Mouse (Mus musculus) heart, embryonic 11.5 days (tissue): ENCODE data around the gene Nt5c2. TPM values are rescaled to one million over a fixed set of nuclear protein-coding genes. Genes with fewer than 3 reads are reported as not detected.

Experiments
- ATAC-seq: fragments of 200-750 bp; cut with Nextera tagmentation; replicated peaks from 2 replicates; pipeline ENCODE4 v1.8.0; 2017; ENCODE audit warnings: moderate library complexity; ENCODE audit not compliant: insufficient number of reproducible peaks, low FRiP score, low TSS enrichment
- H3K27ac ChIP-seq: fragments of 300-500 bp; sonication (generic); 2 replicates; pipeline ENCODE4 v1.5.1; 2014; ENCODE audit warnings: mild to moderate bottlenecking, low read depth, low read length
- H3K27me3 ChIP-seq: fragments of 300-500 bp; sonication (generic); 2 replicates; pipeline ENCODE4 v1.6.1; 2014; ENCODE audit warnings: mild to moderate bottlenecking, low read length, mixed read lengths; ENCODE audit not compliant: control insufficient read depth, insufficient read depth
- H3K36me3 ChIP-seq: fragments of 300-500 bp; sonication (generic); 2 replicates; pipeline ENCODE4 v1.6.1; 2014; ENCODE audit warnings: mild to moderate bottlenecking, low read length, moderate library complexity, mixed read lengths; ENCODE audit not compliant: control insufficient read depth, insufficient read depth
- H3K4me1 ChIP-seq: fragments of 300-500 bp; sonication (generic); 2 replicates; pipeline ENCODE4 v1.6.1; 2014; ENCODE audit warnings: low read length; ENCODE audit not compliant: control insufficient read depth, insufficient read depth
- H3K4me2 ChIP-seq: fragments of 300-500 bp; sonication (generic); 2 replicates; pipeline ENCODE4 v1.6.1; 2014; ENCODE audit warnings: mild to moderate bottlenecking, moderate library complexity
- H3K4me3 ChIP-seq: fragments of 300-500 bp; sonication (generic); 2 replicates; pipeline ENCODE4 v1.5.1; 2014; ENCODE audit warnings: low read depth, low read length
- H3K9ac ChIP-seq: fragments of 300-500 bp; sonication (generic); 2 replicates; pipeline ENCODE4 v1.6.1; 2014; ENCODE audit warnings: mild to moderate bottlenecking, low read depth, low read length, moderate library complexity
- H3K9me3 ChIP-seq: fragments of 300-500 bp; sonication (generic); replicated peaks from 2 replicates; pipeline ENCODE4 v1.6.1; 2016; ENCODE audit warnings: low read length; ENCODE audit not compliant: control insufficient read depth
- WGBS: fragments of 180-500 bp; shearing (Covaris S2); extraction: QIAGEN DNeasy Blood & Tissue Kit; methylation state at CpG from one replicate; pipeline ENCODE4 v1.1.7; 2014; ENCODE audit not compliant: insufficient replicate concordance; 5-methylcytosine and 5-hydroxymethylcytosine counted together
- polyA plus RNA-seq: library from polyadenylated mRNA; unstranded; fragments of >200 nt; fragmentation: Nextera tagmentation; extraction: Ambion mirVana; gene quantifications from 2 replicates; pipeline ENCODE4 v1.2.1, GENCODE M21; 2014

The Nt5c2 gene
- polyA plus RNA-seq, 1 experiment from 2014 or later = 82.3 TPM

- WGBS = 100% methylated on average over 1 of the region's 1 CpGs
- no peak for ATAC-seq
Measured at GRCm38 (mm10) chr19:47046343-47046742, 31.4 kb upstream of the Nt5c2 start.

GRCm38 (mm10) chr19:47043608-47044007, 28.7 kb upstream of the Nt5c2 start:
- Histone ChIP-seq H3K27ac (no peak overlapping the region), H3K36me3 (peaks cover 10% of the 10 kb centered on the region), H3K4me1 (no peaks in the 10 kb centered on the region), H3K9me3 (no peaks in the 10 kb centered on the region), H3K27me3 (no peaks in the 10 kb centered on the region), H3K4me3 (no peak overlapping the region), H3K9ac (no peak overlapping the region), H3K4me2 (no peak overlapping the region)
- 82% methylated on average over 3 of the region's 3 CpGs for WGBS
- no peak for ATAC-seq

More at GRCm38 (mm10) chr19:47046343-47046742, 31.4 kb upstream of the Nt5c2 start:
- H3K4me3 ChIP-seq = no peak overlapping the region
- peaks cover 6% of the 10 kb centered on the region; the same call in 1 of the 2 replicates for H3K36me3 ChIP-seq
- no peaks in the 10 kb centered on the region for H3K9me3 ChIP-seq
- H3K9ac ChIP-seq = no peak overlapping the region
- no peaks in the 10 kb centered on the region for H3K27me3 ChIP-seq
- H3K27ac ChIP-seq = no peak overlapping the region
- no peak overlapping the region for H3K4me2 ChIP-seq
- H3K4me1 ChIP-seq = peaks cover 3% of the 10 kb centered on the region; the same call in 1 of the 2 replicates

- peaks cover 4% of the 10 kb centered on the region for H3K36me3 ChIP-seq
Measured at GRCm38 (mm10) chr19:47040720-47041473, 25.9 kb upstream of the Nt5c2 start.

GRCm38 (mm10) chr19:47036596-47036995, 21.6 kb upstream of the Nt5c2 start:
- Histone ChIP-seq H3K4me3 (no peak overlapping the region), H3K27me3 (no peaks in the 10 kb centered on the region), H3K27ac (no peak overlapping the region), H3K4me2 (no peak overlapping the region), H3K36me3 (peaks cover 12% of the 10 kb centered on the region), H3K9me3 (no peaks in the 10 kb centered on the region), H3K9ac (no peak overlapping the region), H3K4me1 (no peaks in the 10 kb centered on the region)
- no peak for ATAC-seq
- WGBS = 85% methylated on average over 3 of the region's 3 CpGs

More at GRCm38 (mm10) chr19:47040720-47041473, 25.9 kb upstream of the Nt5c2 start:
- WGBS = 90% methylated on average over 3 of the region's 3 CpGs
- Histone ChIP-seq H3K4me3 (no peak overlapping the region), H3K4me2 (no peak overlapping the region), H3K27me3 (no peaks in the 10 kb centered on the region), H3K4me1 (no peaks in the 10 kb centered on the region), H3K27ac (no peak overlapping the region), H3K9me3 (no peaks in the 10 kb centered on the region), H3K9ac (no peak overlapping the region)
- no peak for ATAC-seq

GRCm38 (mm10) chr19:47034916-47035315, 20.0 kb upstream of the Nt5c2 start:
- WGBS = 88% methylated on average over 4 of the region's 4 CpGs
- H3K4me3 ChIP-seq = no peak overlapping the region
- no peak overlapping the region for H3K27ac ChIP-seq
- H3K9me3 ChIP-seq = no peaks in the 10 kb centered on the region
- H3K27me3 ChIP-seq = no peaks in the 10 kb centered on the region
- ATAC-seq = no peak
- H3K4me1 ChIP-seq = no peaks in the 10 kb centered on the region
- peaks cover 7% of the 10 kb centered on the region for H3K36me3 ChIP-seq
- no peak overlapping the region for H3K4me2 ChIP-seq
- H3K9ac ChIP-seq = no peak overlapping the region

GRCm38 (mm10) chr19:47031770-47032169, 16.8 kb upstream of the Nt5c2 start:
- no peaks in the 10 kb centered on the region for H3K9me3 ChIP-seq
- H3K36me3 ChIP-seq = peaks cover 7% of the 10 kb centered on the region
- no peak overlapping the region for H3K9ac ChIP-seq
- no peak overlapping the region for H3K27ac ChIP-seq
- H3K4me3 ChIP-seq = no peak overlapping the region
- no peak overlapping the region for H3K4me2 ChIP-seq
- ATAC-seq = no peak
- H3K27me3 ChIP-seq = no peaks in the 10 kb centered on the region
- 88% methylated on average over 6 of the region's 6 CpGs for WGBS
- no peaks in the 10 kb centered on the region for H3K4me1 ChIP-seq

GRCm38 (mm10) chr19:47029796-47030195, 14.8 kb upstream of the Nt5c2 start:
- H3K9ac ChIP-seq = no peak overlapping the region
- ATAC-seq = no peak
- H3K4me3 ChIP-seq = no peak overlapping the region
- peaks cover 7% of the 10 kb centered on the region for H3K36me3 ChIP-seq
- H3K9me3 ChIP-seq = no peaks in the 10 kb centered on the region
- 82% methylated on average over 9 of the region's 9 CpGs for WGBS
- H3K27me3 ChIP-seq = no peaks in the 10 kb centered on the region
- no peak overlapping the region for H3K27ac ChIP-seq
- H3K4me1 ChIP-seq = no peaks in the 10 kb centered on the region
- no peak overlapping the region for H3K4me2 ChIP-seq

GRCm38 (mm10) chr19:47026513-47026912, 11.6 kb upstream of the Nt5c2 start:
- WGBS = 87% methylated on average over 4 of the region's 4 CpGs
- H3K4me1 ChIP-seq = no peaks in the 10 kb centered on the region
- ATAC-seq = no peak
- H3K4me2 ChIP-seq = no peak overlapping the region
- H3K27me3 ChIP-seq = no peaks in the 10 kb centered on the region
- no peaks in the 10 kb centered on the region for H3K9me3 ChIP-seq
- H3K36me3 ChIP-seq = no peaks in the 10 kb centered on the region
- H3K9ac ChIP-seq = no peak overlapping the region
- H3K27ac ChIP-seq = no peak overlapping the region
- no peak overlapping the region for H3K4me3 ChIP-seq

GRCm38 (mm10) chr19:47024954-47025353, 10.0 kb upstream of the Nt5c2 start:
- no peak for ATAC-seq
- Histone ChIP-seq H3K4me2 (no peak overlapping the region), H3K36me3 (no peaks in the 10 kb centered on the region), H3K27me3 (no peaks in the 10 kb centered on the region), H3K9me3 (no peaks in the 10 kb centered on the region), H3K9ac (no peak overlapping the region), H3K4me3 (no peak overlapping the region), H3K27ac (no peak overlapping the region), H3K4me1 (no peaks in the 10 kb centered on the region)
- 63% methylated on average over 10 of the region's 10 CpGs for WGBS
